Mouse (Mus musculus): Measurements from ENCODE around the gene Mlxipl. TPM values are rescaled to one million over a fixed set of nuclear protein-coding genes. Genes with fewer than 3 reads are reported as not detected.

The Mlxipl gene
- polyA plus RNA-seq, 1 experiment from 2014 or later: 1.4 TPM

GRCm38 (mm10) chr5:135080539-135080938 is 9.2 kb upstream of the Mlxipl start:
- Histone ChIP-seq H3K27me3 (no peaks in the 10 kb centered on the region), H3K27ac (replicated peaks) (no peak overlapping the region), H3K9me3 (replicated peaks) (no peaks in the 10 kb centered on the region), H3K9ac (no peak overlapping the region), H3K4me3 (replicated peaks) (no peak overlapping the region), H3K4me2 (replicated peaks) (no peak overlapping the region), H3K4me1 (peaks cover 16% of the 10 kb centered on the region), H3K36me3 (no peaks in the 10 kb centered on the region)
- 89% methylated on average over 5 of the region's 5 CpGs for WGBS
- ATAC-seq (ENCODE audit: insufficient number of reproducible peaks, low FRiP score, low TSS enrichment, low read depth): no peak

GRCm38 (mm10) chr5:135086871-135087270 is 2.8 kb upstream of the Mlxipl start:
- no peak overlapping the region for H3K9ac ChIP-seq
- H3K27ac ChIP-seq (replicated peaks): no peak overlapping the region
- ATAC-seq (ENCODE audit: insufficient number of reproducible peaks, low FRiP score, low TSS enrichment, low read depth): no peak
- peaks cover 7% of the 10 kb centered on the region for H3K4me1 ChIP-seq
- peaks cover 32% of the 10 kb centered on the region for H3K27me3 ChIP-seq
- H3K4me3 ChIP-seq (replicated peaks): no peak overlapping the region
- no peaks in the 10 kb centered on the region for H3K9me3 ChIP-seq (replicated peaks)
- 30% methylated on average over 4 of the region's 4 CpGs for WGBS
- H3K4me2 ChIP-seq (replicated peaks): no peak overlapping the region
- H3K36me3 ChIP-seq: no peaks in the 10 kb centered on the region

GRCm38 (mm10) chr5:135100981-135101380 is 11.3 kb downstream of the Mlxipl start:
- H3K4me2 ChIP-seq (replicated peaks): no peak overlapping the region
- no peaks in the 10 kb centered on the region for H3K4me1 ChIP-seq
- ATAC-seq (ENCODE audit: insufficient number of reproducible peaks, low FRiP score, low TSS enrichment, low read depth): no peak
- H3K36me3 ChIP-seq: no peaks in the 10 kb centered on the region
- H3K4me3 ChIP-seq (replicated peaks): no peak overlapping the region
- no peaks in the 10 kb centered on the region for H3K9me3 ChIP-seq (replicated peaks)
- H3K9ac ChIP-seq: no peak overlapping the region
- WGBS: 47% methylated on average over 1 of the region's 1 CpGs
- H3K27me3 ChIP-seq: peaks cover 15% of the 10 kb centered on the region
- no peak overlapping the region for H3K27ac ChIP-seq (replicated peaks)

GRCm38 (mm10) chr5:135103999-135104660 is 14.4 kb downstream of the Mlxipl start:
- H3K27ac ChIP-seq (replicated peaks): no peak overlapping the region
- no peak overlapping the region for H3K4me2 ChIP-seq (replicated peaks)
- H3K4me3 ChIP-seq (replicated peaks): no peak overlapping the region
- 63% methylated on average over 11 of the region's 11 CpGs for WGBS
- no peaks in the 10 kb centered on the region for H3K36me3 ChIP-seq
- H3K9me3 ChIP-seq (replicated peaks): no peaks in the 10 kb centered on the region
- H3K4me1 ChIP-seq: peaks cover 21% of the 10 kb centered on the region
- no peak for ATAC-seq (ENCODE audit: insufficient number of reproducible peaks, low FRiP score, low TSS enrichment, low read depth)
- peaks cover 45% of the 10 kb centered on the region for H3K27me3 ChIP-seq
- no peak overlapping the region for H3K9ac ChIP-seq

GRCm38 (mm10) chr5:135106758-135107256 is 17.1 kb downstream of the Mlxipl start:
- 0% methylated on average over 48 of the region's 48 CpGs for WGBS
- peaks cover 57% of the 10 kb centered on the region for H3K27me3 ChIP-seq

GRCm38 (mm10) chr5:135107521-135108501 is 18.1 kb downstream of the Mlxipl start:
- H3K4me1 ChIP-seq: peaks cover 21% of the 10 kb centered on the region
- peaks cover 57% of the 10 kb centered on the region for H3K27me3 ChIP-seq
- H3K4me2 ChIP-seq (replicated peaks): peak overlapping the region; percentile 98
- H3K27ac ChIP-seq (replicated peaks): no peak overlapping the region
- ATAC-seq (ENCODE audit: insufficient number of reproducible peaks, low FRiP score, low TSS enrichment, low read depth): no peak
- no peaks in the 10 kb centered on the region for H3K9me3 ChIP-seq (replicated peaks)
- peak overlapping the region; percentile 53 for H3K4me3 ChIP-seq (replicated peaks)
- 7% methylated on average over 40 of the region's 40 CpGs for WGBS
- no peak overlapping the region for H3K9ac ChIP-seq
- H3K36me3 ChIP-seq: no peaks in the 10 kb centered on the region

More at GRCm38 (mm10) chr5:135106758-135107256, 17.1 kb downstream of the Mlxipl start:
- Histone ChIP-seq H3K27ac (replicated peaks) (no peak overlapping the region), H3K4me3 (replicated peaks) (peak overlapping the region; percentile 53), H3K9me3 (replicated peaks) (no peaks in the 10 kb centered on the region), H3K4me1 (peaks cover 21% of the 10 kb centered on the region), H3K9ac (peak overlapping the region; percentile 4), H3K4me2 (replicated peaks) (peak overlapping the region; percentile 98), H3K36me3 (no peaks in the 10 kb centered on the region)
- peak; percentile 53; the same call in 1 of the 2 replicates for ATAC-seq (ENCODE audit: insufficient number of reproducible peaks, low FRiP score, low TSS enrichment, low read depth)

GRCm38 (mm10) chr5:135109017-135109416 is 19.3 kb downstream of the Mlxipl start:
- Histone ChIP-seq H3K4me1 (peaks cover 21% of the 10 kb centered on the region), H3K4me3 (replicated peaks) (no peak overlapping the region), H3K36me3 (no peaks in the 10 kb centered on the region), H3K9ac (no peak overlapping the region), H3K9me3 (replicated peaks) (no peaks in the 10 kb centered on the region), H3K27me3 (peaks cover 54% of the 10 kb centered on the region), H3K4me2 (replicated peaks) (no peak overlapping the region), H3K27ac (replicated peaks) (no peak overlapping the region)
- ATAC-seq (ENCODE audit: insufficient number of reproducible peaks, low FRiP score, low TSS enrichment, low read depth): no peak
- WGBS: 51% methylated on average over 6 of the region's 6 CpGs

GRCm38 (mm10) chr5:135109426-135109825 is 19.7 kb downstream of the Mlxipl start:
- Histone ChIP-seq H3K27ac (replicated peaks) (no peak overlapping the region), H3K27me3 (peaks cover 54% of the 10 kb centered on the region), H3K4me2 (replicated peaks) (no peak overlapping the region), H3K36me3 (no peaks in the 10 kb centered on the region), H3K9ac (no peak overlapping the region), H3K4me1 (peaks cover 21% of the 10 kb centered on the region), H3K4me3 (replicated peaks) (no peak overlapping the region), H3K9me3 (replicated peaks) (no peaks in the 10 kb centered on the region)
- 92% methylated on average over 3 of the region's 3 CpGs for WGBS
- no peak for ATAC-seq (ENCODE audit: insufficient number of reproducible peaks, low FRiP score, low TSS enrichment, low read depth)

GRCm38 (mm10) chr5:135109976-135110375 is 20.3 kb downstream of the Mlxipl start:
- H3K4me2 ChIP-seq (replicated peaks): no peak overlapping the region
- ATAC-seq (ENCODE audit: insufficient number of reproducible peaks, low FRiP score, low TSS enrichment, low read depth): no peak
- no peaks in the 10 kb centered on the region for H3K36me3 ChIP-seq
- no peak overlapping the region for H3K9ac ChIP-seq
- H3K4me3 ChIP-seq (replicated peaks): no peak overlapping the region
- 64% methylated on average over 6 of the region's 6 CpGs for WGBS
- H3K9me3 ChIP-seq (replicated peaks): no peaks in the 10 kb centered on the region
- peaks cover 51% of the 10 kb centered on the region for H3K27me3 ChIP-seq
- peaks cover 21% of the 10 kb centered on the region for H3K4me1 ChIP-seq
- H3K27ac ChIP-seq (replicated peaks): no peak overlapping the region

GRCm38 (mm10) chr5:135113782-135114181 is 24.1 kb downstream of the Mlxipl start:
- no peak overlapping the region for H3K27ac ChIP-seq (replicated peaks)
- peaks cover 15% of the 10 kb centered on the region for H3K27me3 ChIP-seq
- H3K4me2 ChIP-seq (replicated peaks): no peak overlapping the region
- WGBS: 85% methylated on average over 12 of the region's 12 CpGs
- peaks cover 3% of the 10 kb centered on the region; the same call in 1 of the 2 replicates for H3K4me1 ChIP-seq
- H3K9ac ChIP-seq: no peak overlapping the region
- H3K4me3 ChIP-seq (replicated peaks): no peak overlapping the region
- no peaks in the 10 kb centered on the region for H3K36me3 ChIP-seq
- ATAC-seq (ENCODE audit: insufficient number of reproducible peaks, low FRiP score, low TSS enrichment, low read depth): no peak
- H3K9me3 ChIP-seq (replicated peaks): no peaks in the 10 kb centered on the region

- no peak overlapping the region for H3K4me2 ChIP-seq (replicated peaks)
- peaks cover 3% of the 10 kb centered on the region; the same call in 1 of the 2 replicates for H3K4me1 ChIP-seq
- H3K9me3 ChIP-seq (replicated peaks): no peaks in the 10 kb centered on the region
- H3K9ac ChIP-seq: no peak overlapping the region
- H3K27ac ChIP-seq (replicated peaks): no peak overlapping the region
- 0 out of 2 replicates have a peak, but pooled peaks cover 2% of the 10 kb centered on the region for H3K27me3 ChIP-seq
- H3K4me3 ChIP-seq (replicated peaks): no peak overlapping the region
- no peak for ATAC-seq (ENCODE audit: insufficient number of reproducible peaks, low FRiP score, low TSS enrichment, low read depth)
- WGBS: 84% methylated on average over 8 of the region's 8 CpGs
- H3K36me3 ChIP-seq: no peaks in the 10 kb centered on the region
Observed at GRCm38 (mm10) chr5:135115241-135115640, 25.6 kb downstream of the Mlxipl start.
